22 mouse cellular contexts compared by ENCODE assay signal in genomic region chr6:88483913-88484312, GRCm38 (mm10). TPM values are rescaled to one million over a fixed set of nuclear protein-coding genes. Genes with fewer than 3 reads are reported as not detected.
A peak's percentile ranks its signal among the peaks of the same experiment; 100 is the strongest.
DNase-seq lines count a peak whose midpoint lies in the region; ATAC-seq and TF ChIP-seq lines count a peak whose summit lies in the region.
"Had no signal": no experiment of that assay in that cellular context is flagged by ENCODE, and none has a peak within 500 bp of the region (broad histone marks: within the 10 kb centered on the region; RNA-seq: fewer than 3 reads in every experiment).

No protein-coding gene starts in this region.

- ATAC-seq in cerebellum, adult (ENCODE audit: insufficient number of reproducible peaks, low FRiP score, low TSS enrichment), result no peak
- ATAC-seq: activated CD4-positive, CD25-positive, alpha-beta regulatory T cell, adult 4 months; forebrain, embryonic 14.5 days; forebrain, postnatal 0 days; hindbrain, postnatal 0 days; inflammation-experienced regulatory T-cells, adult 6 months; intestine, embryonic 16.5 days had no signal

- peaks cover 65% of the 10 kb centered on the region for H3K36me3 ChIP-seq in ES-E14 (ENCODE audit: control insufficient read depth, insufficient read depth, low read length, poor library complexity, severe bottlenecking)
- H3K36me3 ChIP-seq in embryonic facial prominence, embryonic 10.5 days (replicated peaks), result peaks cover 99% of the 10 kb centered on the region
- peaks cover 97% of the 10 kb centered on the region for H3K36me3 ChIP-seq in heart, embryonic 10.5 days

- peak overlapping the region; percentile 74; the same call in 1 of the 2 replicates for H3K27ac ChIP-seq in ES-E14 (ENCODE audit: insufficient read depth, low read depth, low read length, poor library complexity, severe bottlenecking)
- H3K27ac ChIP-seq in embryonic facial prominence, embryonic 10.5 days (replicated peaks), result no peak overlapping the region
- H3K27ac ChIP-seq in heart, embryonic 10.5 days, result no peak overlapping the region
- H3K27ac ChIP-seq: embryonic facial prominence, embryonic 12.5 days; embryonic facial prominence, embryonic 15.5 days; gastrocnemius, adult 2 months; hindbrain, embryonic 14.5 days; hindbrain, postnatal 0 days had no signal

- peak; percentile 67 for DNase-seq in cerebellum, adult 9-10 months
- DNase-seq in lung, postnatal 36 days, result peak; percentile 43
- no peak for DNase-seq in lung, adult 2 months
- DNase-seq in ES-E14 (ENCODE audit: low read depth, low spot score), result no peak
- DNase-seq in embryonic facial prominence, embryonic 10.5 days (ENCODE audit: low spot score), result no peak
- no peak for DNase-seq in heart, embryonic 10.5 days (ENCODE audit: low spot score)
- DNase-seq: adrenal gland, adult 8-10 months; B cell, adult 2 months; forebrain, postnatal 0 days; gastrocnemius, adult 2 months; gastrocnemius, postnatal 14 days had no signal

- H3K4me1 ChIP-seq in lung, adult 2 months (ENCODE audit: control insufficient read depth, insufficient read depth, low read length), result peaks cover 20% of the 10 kb centered on the region
- peaks cover 9 to 17% of the 10 kb centered on the region in 2 experiments for H3K4me1 ChIP-seq in ES-E14 (ENCODE audit: control insufficient read depth in 2 of 2, insufficient read depth in 2 of 2, low read length in 2 of 2, poor library complexity in 1 of 2)
- no peaks in the 10 kb centered on the region for H3K4me1 ChIP-seq in embryonic facial prominence, embryonic 10.5 days
- peaks cover 3% of the 10 kb centered on the region; the same call in 1 of the 2 replicates for H3K4me1 ChIP-seq in heart, embryonic 10.5 days
- H3K4me1 ChIP-seq: embryonic facial prominence, embryonic 12.5 days had no signal

- H3K9ac ChIP-seq in ES-E14 (ENCODE audit: insufficient read depth, low read depth, low read length, poor library complexity, severe bottlenecking), result no peak overlapping the region
- H3K9ac ChIP-seq: embryonic facial prominence, embryonic 12.5 days; embryonic facial prominence, embryonic 15.5 days; forebrain, postnatal 0 days; hindbrain, embryonic 14.5 days had no signal

- no peaks in the 10 kb centered on the region for H3K27me3 ChIP-seq in embryonic facial prominence, embryonic 10.5 days (replicated peaks; ENCODE audit: low read depth, poor library complexity, severe bottlenecking)
- no peaks in the 10 kb centered on the region for H3K27me3 ChIP-seq in heart, embryonic 10.5 days (ENCODE audit: insufficient read depth, poor library complexity, severe bottlenecking)
- H3K27me3 ChIP-seq: CH12.LX; embryonic facial prominence, embryonic 12.5 days; embryonic facial prominence, embryonic 15.5 days; heart, embryonic 13.5 days had no signal

- in situ Hi-C loops in ES-E14 (cut with MboI; ENCODE audit: low sequenced_read_pairs in 2 of 2, unreplicated experiment in 2 of 2), result no loop called here

- no peak for TF ChIP-seq POLR2A in lung, adult 2 months (IDR thresholded peaks at IDR 0.05; ENCODE audit: borderline replicate concordance, extremely low read depth, low read depth, low read length)

- TF ChIP-seq CTCF in lung, adult 2 months (IDR thresholded peaks at IDR 0.05; ENCODE audit: insufficient read depth, low read length), result no peak

- H3K9me3 ChIP-seq in ES-E14 (ENCODE audit: control insufficient read depth, insufficient read depth, low read depth, low read length), result no peaks in the 10 kb centered on the region
- no peaks in the 10 kb centered on the region for H3K9me3 ChIP-seq in embryonic facial prominence, embryonic 10.5 days
- H3K9me3 ChIP-seq in heart, embryonic 10.5 days, result no peaks in the 10 kb centered on the region
- H3K9me3 ChIP-seq: embryonic facial prominence, embryonic 12.5 days; embryonic facial prominence, embryonic 15.5 days; heart, embryonic 13.5 days had no signal

- no peak overlapping the region for H3K4me3 ChIP-seq in lung, adult 2 months (replicated peaks; ENCODE audit: extremely low read depth, low read depth, low read length)
- no peak overlapping the region for H3K4me3 ChIP-seq in ES-E14 (ENCODE audit: insufficient read depth in 1 of 2, low read depth in 1 of 2, low read length in 2 of 2, poor library complexity in 1 of 2, severe bottlenecking in 1 of 2)
- H3K4me3 ChIP-seq in embryonic facial prominence, embryonic 10.5 days, result no peak overlapping the region
- no peak overlapping the region for H3K4me3 ChIP-seq in heart, embryonic 10.5 days
- H3K4me3 ChIP-seq: embryonic facial prominence, embryonic 12.5 days; embryonic facial prominence, embryonic 15.5 days; gastrocnemius, adult 2 months; heart, embryonic 13.5 days had no signal

TF ChIP-seq in ES-E14, 5 proteins besides CTCF, POLR2A, EP300 and RAD21:
- TF ChIP-seq CHD2 (IDR thresholded peaks at IDR 0.05; ENCODE audit: low read depth, low read length) (no peak), ZC3H11A (IDR thresholded peaks at IDR 0.05; ENCODE audit: borderline replicate concordance, low read depth, low read length) (no peak), MAFK (IDR thresholded peaks at IDR 0.05; ENCODE audit: insufficient read depth, low read depth, low read length) (no peak), HCFC1 (IDR thresholded peaks at IDR 0.05; ENCODE audit: borderline replicate concordance, insufficient read depth, low read length) (no peak), ZNF384 (IDR thresholded peaks at IDR 0.05; ENCODE audit: low read depth, low read length) (no peak)

RNA-seq across cellular contexts. Expression of gene Ruvbl1, which starts 18.7 kb away (rescaled TPM):
- 18.2 and 22.4 TPM in 2 replicates for polyA plus RNA-seq in lung, adult 2 months (2012; rRNA removed)
- total RNA-seq in ES-E14 (2012; rRNA removed), result 117 and 149 TPM in 2 replicates
- 215 and 227 TPM in 2 replicates for polyA plus RNA-seq in embryonic facial prominence, embryonic 10.5 days (2016; fragmentation: Nextera tagmentation; extraction: Ambion mirVana)
- 115 and 169 TPM in 2 replicates for polyA plus RNA-seq in heart, embryonic 10.5 days (2016; fragmentation: Nextera tagmentation; extraction: Ambion mirVana)

RNA-seq across cellular contexts. Expression of gene Sec61a1, which starts 34.8 kb away (rescaled TPM):
- polyA plus RNA-seq in lung, adult 2 months (2012; rRNA removed), result 188 and 195 TPM in 2 replicates
- 414 and 461 TPM in 2 replicates for total RNA-seq in ES-E14 (2012; rRNA removed)
- 211 and 222 TPM in 2 replicates for polyA plus RNA-seq in embryonic facial prominence, embryonic 10.5 days (2016; fragmentation: Nextera tagmentation; extraction: Ambion mirVana)
- polyA plus RNA-seq in heart, embryonic 10.5 days (2016; fragmentation: Nextera tagmentation; extraction: Ambion mirVana), result 234 and 235 TPM in 2 replicates

RNA-seq across cellular contexts. Expression of gene Eefsec, which starts 37.6 kb away (rescaled TPM):
- 14.0 and 16.9 TPM in 2 replicates for polyA plus RNA-seq in lung, adult 2 months (2012; rRNA removed)
- 26.2 and 27.9 TPM in 2 replicates for total RNA-seq in ES-E14 (2012; rRNA removed)
- polyA plus RNA-seq in embryonic facial prominence, embryonic 10.5 days (2016; fragmentation: Nextera tagmentation; extraction: Ambion mirVana), result 44.6 and 45.0 TPM in 2 replicates
- polyA plus RNA-seq in heart, embryonic 10.5 days (2016; fragmentation: Nextera tagmentation; extraction: Ambion mirVana), result 26.4 and 29.1 TPM in 2 replicates

Comparison
In these comparisons a context has a peak if more than half of its experiments do, and no peak if none do; other contexts are left out.
1. DNase-seq: peak in cerebellum, adult 9-10 months (single experiment) and lung, postnatal 36 days (single experiment); none in lung, adult 2 months (single experiment), ES-E14 (single experiment), embryonic facial prominence, embryonic 10.5 days (single experiment) and heart, embryonic 10.5 days (single experiment).